7 mouse cellular contexts compared by ENCODE assay signal in the genomic region with DNA sequence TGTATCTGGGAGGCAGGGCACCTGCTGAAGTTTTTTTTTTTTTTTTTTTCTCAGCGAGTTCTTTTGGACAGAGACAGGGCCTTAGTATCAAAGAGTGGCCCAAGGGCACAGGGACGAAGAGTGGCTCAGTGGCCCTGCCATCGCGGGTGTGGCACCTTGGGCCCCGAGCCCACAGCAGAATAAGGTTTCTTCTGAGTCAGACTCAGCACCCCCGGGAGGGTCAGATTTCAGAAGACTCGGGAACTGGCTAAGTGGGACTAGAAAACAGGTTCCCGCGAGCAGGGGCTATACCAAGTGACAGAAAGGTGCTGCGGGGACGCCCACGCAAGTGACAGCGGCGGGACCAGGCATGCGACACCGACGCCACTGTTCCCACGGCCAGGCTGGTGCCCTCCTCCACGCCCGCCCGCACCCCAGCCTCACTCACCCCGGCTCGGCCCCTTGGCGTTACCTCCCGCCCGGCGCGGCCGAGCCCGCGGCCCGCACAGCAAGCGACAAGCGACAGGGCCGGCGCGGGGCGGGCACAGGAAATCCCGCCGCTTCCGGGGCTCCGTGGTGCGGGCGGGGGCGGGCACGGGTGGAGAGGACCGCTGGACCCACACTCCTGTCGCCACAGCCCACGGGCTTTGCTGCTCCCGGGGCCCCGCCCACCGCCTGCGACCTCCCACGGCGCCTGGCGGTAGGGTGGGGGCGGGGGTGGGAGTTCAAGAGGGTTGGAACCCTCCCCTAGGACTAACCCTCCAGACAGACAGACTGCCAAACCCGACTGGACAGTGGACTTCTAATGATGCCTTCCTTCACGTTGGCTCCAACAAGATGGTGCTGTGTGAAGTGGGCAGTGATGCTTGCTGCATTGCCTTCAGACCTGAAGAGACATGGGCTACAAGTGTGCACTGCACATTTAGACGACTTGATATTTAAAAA. TPM values are rescaled to one million over a fixed set of nuclear protein-coding genes. Genes with fewer than 3 reads are reported as not detected.
DNase-seq lines count a peak whose midpoint lies in the region; ATAC-seq and TF ChIP-seq lines count a peak whose summit lies in the region.

TSS of gene Zfp641 (minus strand) at position 534 of the 924 bp plus-strand sequence.

- peak within 1 kb of the TSS; percentile 86 for H3K9ac ChIP-seq in hindbrain, embryonic 13.5 days
- peak within 1 kb of the TSS; percentile 32; the same call in 1 of the 2 replicates for H3K9ac ChIP-seq in stomach, embryonic 15.5 days

- H3K36me3 ChIP-seq in hindbrain, embryonic 13.5 days = 0 out of 2 replicates have a peak, but pooled peaks cover 9% of the 10 kb centered on the region
- no peaks in the 10 kb centered on the region for H3K36me3 ChIP-seq in stomach, embryonic 15.5 days

- peak; percentile 25; the same call in 1 of the 2 replicates for TF ChIP-seq POLR2A in cerebellum, adult 2 months (IDR thresholded peaks at IDR 0.05; ENCODE audit: borderline replicate concordance, insufficient read depth, low read length)

- H3K9me3 ChIP-seq in hindbrain, embryonic 13.5 days = no peaks in the 10 kb centered on the region; the same call in 1 of the 2 replicates
- no peaks in the 10 kb centered on the region for H3K9me3 ChIP-seq in stomach, embryonic 15.5 days

- peak; percentile 80 for ATAC-seq in frontal cortex, adult (ENCODE audit: low TSS enrichment)
- peak; percentile 80 for ATAC-seq in hindbrain, embryonic 13.5 days (ENCODE audit: low FRiP score)
- ATAC-seq in stomach, embryonic 15.5 days (ENCODE audit: insufficient read depth, low FRiP score, low read depth) = no peak

- WGBS in cerebellum, adult 2 months = 1% methylated on average over 59 of the region's 60 CpGs
- 3% methylated on average over 56 of the region's 60 CpGs for WGBS in hindbrain, embryonic 13.5 days
- WGBS in stomach, embryonic 15.5 days = 2% methylated on average over 48 of the region's 60 CpGs

- peak; percentile 17 for DNase-seq in adrenal gland, adult 8-10 months
- DNase-seq in cerebellum, adult 2 months = peak; percentile 71 to 72
- peak; percentile 19 to 30 for DNase-seq in left cerebral cortex, adult 8-10 months (ENCODE audit: low spot score in 2 of 2)
- DNase-seq in mesoderm, embryonic 11.5 days (ENCODE audit: low read depth, low spot score) = peak; percentile 19

- no peaks in the 10 kb centered on the region for H3K4me1 ChIP-seq in cerebellum, adult 2 months (ENCODE audit: control insufficient read depth, insufficient read depth, low read length)
- peaks cover 7% of the 10 kb centered on the region; the same call in 1 of the 2 replicates for H3K4me1 ChIP-seq in hindbrain, embryonic 13.5 days (replicated peaks)
- H3K4me1 ChIP-seq in stomach, embryonic 15.5 days = 0 out of 2 replicates have a peak, but pooled peaks cover 5% of the 10 kb centered on the region

- peak within 1 kb of the TSS; percentile 31; the same call in 1 of the 2 replicates for H3K27ac ChIP-seq in cerebellum, adult 2 months (ENCODE audit: insufficient read depth, low read length)
- H3K27ac ChIP-seq in hindbrain, embryonic 13.5 days = no peak within 1 kb of the TSS
- H3K27ac ChIP-seq in stomach, embryonic 15.5 days = no peak within 1 kb of the TSS

- peak within 1 kb of the TSS; percentile 79 for H3K4me2 ChIP-seq in hindbrain, embryonic 13.5 days
- peak within 1 kb of the TSS; percentile 93 for H3K4me2 ChIP-seq in stomach, embryonic 15.5 days

- no peaks in the 10 kb centered on the region for H3K27me3 ChIP-seq in cerebellum, adult 2 months (ENCODE audit: control insufficient read depth, insufficient read depth, low read length)
- H3K27me3 ChIP-seq in hindbrain, embryonic 13.5 days = 0 out of 2 replicates have a peak, but pooled peaks cover 6% of the 10 kb centered on the region
- H3K27me3 ChIP-seq in stomach, embryonic 15.5 days (replicated peaks) = no peaks in the 10 kb centered on the region

- TF ChIP-seq CTCF in cerebellum, adult 2 months (IDR thresholded peaks at IDR 0.05; ENCODE audit: borderline replicate concordance, insufficient read depth, low read depth, low read length) = no peak

- peak within 1 kb of the TSS; percentile 92 for H3K4me3 ChIP-seq in cerebellum, adult 2 months (replicated peaks; ENCODE audit: insufficient read depth, low read depth, low read length)
- peak within 1 kb of the TSS; percentile 73 for H3K4me3 ChIP-seq in hindbrain, embryonic 13.5 days
- peak within 1 kb of the TSS; percentile 56 for H3K4me3 ChIP-seq in stomach, embryonic 15.5 days (replicated peaks)

RNA-seq across cellular contexts. Expression of gene Zfp641, which starts in this region (rescaled TPM):
- 1 to 10 TPM; 3.9 to 7.8 (median 6.5) TPM for total RNA-seq in adrenal gland, adult 8-10 months (2022)
- polyA plus RNA-seq in cerebellum, adult 2 months (2012; rRNA removed) = 10.1 and 11.0 TPM in 2 replicates
- 5.9 and 7.3 TPM in 2 replicates for polyA plus RNA-seq in hindbrain, embryonic 13.5 days (2015; fragmentation: Nextera tagmentation; extraction: Ambion mirVana)
- total RNA-seq in left cerebral cortex, adult 8-10 months (2022) = 1 to 10 TPM; 7.4 to 8.3 (median 8.1) TPM
- 0.55 and 0.62 TPM in 2 replicates for polyA plus RNA-seq in stomach, embryonic 15.5 days (2015; fragmentation: Nextera tagmentation; extraction: Ambion mirVana)

Comparison
In these comparisons a context has a peak if more than half of its experiments do, and no peak if none do; other contexts are left out.
1. DNase-seq: peak in every context shown above with its lines; median percentile 72 in cerebellum, adult 2 months; 24 in left cerebral cortex, adult 8-10 months; 19 in mesoderm, embryonic 11.5 days; 17 in adrenal gland, adult 8-10 months.